In the genomic region with DNA sequence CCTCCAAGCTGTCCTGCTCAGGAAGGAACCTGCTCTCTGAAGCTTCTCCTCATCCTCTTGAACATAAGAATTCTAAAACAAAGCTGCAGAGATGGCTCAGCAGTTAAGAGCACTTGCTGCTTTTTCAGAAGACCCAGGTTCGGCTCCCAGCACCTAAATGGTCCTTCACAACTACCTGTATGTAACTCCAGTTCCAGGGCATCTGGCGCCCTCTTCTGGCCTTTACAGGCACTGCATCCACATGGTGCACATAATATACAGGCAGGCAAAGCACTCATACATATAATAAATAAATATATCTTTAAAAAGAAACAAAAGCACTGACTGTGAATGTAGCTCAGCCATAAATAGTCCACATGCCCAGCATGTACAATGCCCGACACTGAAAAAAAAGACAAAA, we compare ENCODE assay signal across 12 mouse cellular contexts. TPM values are rescaled to one million over a fixed set of nuclear protein-coding genes. Genes with fewer than 3 reads are reported as not detected.
DNase-seq lines count a peak whose midpoint lies in the region; ATAC-seq and TF ChIP-seq lines count a peak whose summit lies in the region.
"Had no signal": no experiment of that assay in that cellular context is flagged by ENCODE, and none has a peak within 500 bp of the region (broad histone marks: within the 10 kb centered on the region; RNA-seq: fewer than 3 reads in every experiment).

No protein-coding gene starts in this region.

- intact Hi-C loops in gastrocnemius, adult 2 months (cut with DNase I) = no loop called here
- intact Hi-C loops in gastrocnemius, postnatal 14 days (cut with DNase I; ENCODE audit: low total_unique reads) = no loop called here

- no peaks in the 10 kb centered on the region for H3K9me3 ChIP-seq in lung, embryonic 14.5 days (ENCODE audit: low read depth, low read length)
- H3K9me3 ChIP-seq: heart, embryonic 10.5 days had no signal

- no peak overlapping the region for H3K4me2 ChIP-seq in lung, embryonic 14.5 days
- H3K4me2 ChIP-seq: limb, embryonic 13.5 days had no signal

- no peak overlapping the region for H3K9ac ChIP-seq in lung, embryonic 14.5 days
- H3K9ac ChIP-seq: limb, embryonic 13.5 days had no signal

- H3K4me1 ChIP-seq in lung, embryonic 14.5 days (ENCODE audit: insufficient read depth) = no peaks in the 10 kb centered on the region
- H3K4me1 ChIP-seq: heart, embryonic 10.5 days; limb, embryonic 13.5 days had no signal

- no peak for DNase-seq in gastrocnemius, adult 2 months
- DNase-seq in gastrocnemius, postnatal 14 days = no peak
- DNase-seq in lung, embryonic 14.5 days = no peak
- DNase-seq in lung, postnatal 25 days (ENCODE audit: low spot score) = no peak
- peak; percentile 42 for DNase-seq in NIH3T3 (ENCODE audit: low read depth)
- DNase-seq in splenic B cell, adult 2 months (ENCODE audit: low read depth, low spot score) = peak; percentile 39
- no peak for DNase-seq in ovary, adult 18-20 months (ENCODE audit: low spot score)
- no peak for DNase-seq in left cerebral cortex, adult 11 months (ENCODE audit: low spot score)
- DNase-seq: kidney, adult 18-20 months; lung, postnatal 4 days had no signal

- H3K4me3 ChIP-seq in gastrocnemius, adult 2 months = no peak overlapping the region
- H3K4me3 ChIP-seq in lung, embryonic 14.5 days (ENCODE audit: low read depth, low read length) = no peak overlapping the region
- H3K4me3 ChIP-seq: heart, embryonic 10.5 days; limb, embryonic 13.5 days had no signal

- no peaks in the 10 kb centered on the region for H3K27me3 ChIP-seq in lung, embryonic 14.5 days (ENCODE audit: insufficient read depth, low read length)
- no peaks in the 10 kb centered on the region for H3K27me3 ChIP-seq in splenic B cell, adult 2 months (ENCODE audit: control insufficient read depth, insufficient read depth, low read length, poor library complexity, severe bottlenecking)
- H3K27me3 ChIP-seq: limb, embryonic 13.5 days had no signal

- peak; percentile 23; the same call in 1 of the 2 replicates for TF ChIP-seq CTCF in gastrocnemius, adult 2 months (IDR thresholded peaks at IDR 0.05)
- TF ChIP-seq CTCF in lung, embryonic 14.5 days (IDR thresholded peaks at IDR 0.05; ENCODE audit: low read depth) = peak; percentile 40

- H3K27ac ChIP-seq in gastrocnemius, adult 2 months = no peak overlapping the region
- H3K27ac ChIP-seq in lung, embryonic 14.5 days (ENCODE audit: low read depth) = no peak overlapping the region
- H3K27ac ChIP-seq: heart, embryonic 10.5 days; limb, embryonic 13.5 days had no signal

- H3K36me3 ChIP-seq in lung, embryonic 14.5 days (ENCODE audit: insufficient read depth) = no peaks in the 10 kb centered on the region
- H3K36me3 ChIP-seq in splenic B cell, adult 2 months (ENCODE audit: control insufficient read depth, insufficient read depth, low read length, poor library complexity, severe bottlenecking) = no peaks in the 10 kb centered on the region
- H3K36me3 ChIP-seq: heart, embryonic 10.5 days; limb, embryonic 13.5 days had no signal

- WGBS in lung, embryonic 14.5 days = 62% methylated on average over 3 of the region's 3 CpGs

- ATAC-seq in lung, embryonic 14.5 days (ENCODE audit: insufficient read depth) = no peak

RNA-seq across cellular contexts. Expression of a gene that starts 30.7 kb away (rescaled TPM):
- total RNA-seq in gastrocnemius, adult 2 months (2021) = 1 to 10 TPM in 1 of 2 experiments, under 1 TPM in 1; 0.79 to 1.9 TPM
- total RNA-seq in gastrocnemius, postnatal 14 days (2021) = 1 to 10 TPM; 1.4 TPM
- 0.57 and 0.93 TPM in 2 replicates for polyA plus RNA-seq in lung, embryonic 14.5 days (2014; fragmentation: Nextera tagmentation; extraction: Ambion mirVana)

RNA-seq across cellular contexts. Expression of a gene that starts 46.6 kb away (rescaled TPM):
- total RNA-seq in gastrocnemius, adult 2 months (2021) = 1 to 10 TPM; 1.2 to 1.7 TPM
- total RNA-seq in gastrocnemius, postnatal 14 days (2021) = 1 to 10 TPM; 2.4 to 2.9 TPM
- 19.6 and 20.2 TPM in 2 replicates for polyA plus RNA-seq in lung, embryonic 14.5 days (2014; fragmentation: Nextera tagmentation; extraction: Ambion mirVana)

Comparison
In these comparisons a context has a peak if more than half of its experiments do, and no peak if none do; other contexts are left out.
1. DNase-seq: peak in NIH3T3 (single experiment) and splenic B cell, adult 2 months (single experiment); none in gastrocnemius, adult 2 months (single experiment), gastrocnemius, postnatal 14 days (single experiment), lung, embryonic 14.5 days (single experiment), lung, postnatal 25 days (single experiment), ovary, adult 18-20 months (single experiment) and left cerebral cortex, adult 11 months (single experiment).